Mouse (Mus musculus) gastrocnemius, adult 2 months (tissue): ENCODE measurements around the gene Psmb7. TPM values are rescaled to one million over a fixed set of nuclear protein-coding genes. Genes with fewer than 3 reads are reported as not detected.

Experiments used
- DNase-seq: peaks from one replicate; pipeline ENCODE4 v3.0.0; 2022
- H3K27ac ChIP-seq: fragments of 200-600 bp; 2 replicates; pipeline ENCODE4 v1.8.1; 2022; ENCODE audit warnings: mild to moderate bottlenecking
- H3K4me3 ChIP-seq: fragments of 200-600 bp; 2 replicates; pipeline ENCODE4 v1.8.1; 2022; ENCODE audit warnings: mild to moderate bottlenecking, moderate library complexity
- CTCF ChIP-seq: fragments of 200-600 bp; IDR thresholded peaks from 2 replicates; pipeline ENCODE4 v1.8.1; 2022; ENCODE audit warnings: antibody characterized with exemption, mild to moderate bottlenecking, moderate library complexity
- intact Hi-C: fragments of 180-260 bp; cut with DNase I; formaldehyde crosslinking; loops from one replicate; pipeline ENCODE4 v1.15.1; 2025
- long read RNA-seq, 2 experiments: library from polyadenylated mRNA; stranded (forward); transcript quantifications; one replicate each; pipeline ENCODE4 v2.0.0; 2021
- total RNA-seq, 2 experiments: library from RNA; stranded (reverse); gene quantifications; 2 replicates each; pipeline ENCODE4 v1.2.3; 2021

Gene Psmb7
- total RNA-seq, result 100 to 1,000 TPM; 295 to 298 TPM
- long read RNA-seq, experiment 1, transcript Psmb7-201 (8 exons, 1,160 nt), result major isoform, 79 of 97 reads
- long read RNA-seq, experiment 1, partial matches to known transcripts, result 12 of 97 reads
- long read RNA-seq, experiment 1, other reads (novel, unspliced or antisense), result 6 of 97 reads
- long read RNA-seq, experiment 2, transcript Psmb7-201 (8 exons, 1,160 nt), result major isoform, 91 of 103 reads
- long read RNA-seq, experiment 2, partial matches to known transcripts, result 9 of 103 reads
- long read RNA-seq, experiment 2, other reads (novel, unspliced or antisense), result 3 of 103 reads

- H3K27ac ChIP-seq, result peak within 1 kb of the TSS; percentile 94
- H3K4me3 ChIP-seq, result peak within 1 kb of the TSS; percentile 91
- intact Hi-C loops, result loop anchor here (10.0 kb wide), 1 partner anchor 361 kb away; the partner anchor contains the start of genes Arpc5l and Rpl35
- TF ChIP-seq CTCF, result no peak
- peak; percentile 93 for DNase-seq
Measured at GRCm38 (mm10) chr2:38643625-38644427, at the start of gene Psmb7. Psmb7 (minus strand) TSS chr2:38644087.

GRCm38 (mm10) chr2:38691542-38691941 lies 47.7 kb upstream of the Psmb7 start:
- H3K27ac ChIP-seq, result no peak overlapping the region
- intact Hi-C loops, result no loop called here
- H3K4me3 ChIP-seq, result no peak overlapping the region
- peak; percentile 42 for DNase-seq
- TF ChIP-seq CTCF, result peak; percentile 56

- Histone ChIP-seq H3K4me3 (no peak overlapping the region), H3K27ac (no peak overlapping the region)
- no peak for DNase-seq
- intact Hi-C loops, result no loop called here
- TF ChIP-seq CTCF, result no peak
Measured at GRCm38 (mm10) chr2:38689881-38690280, 46.0 kb upstream of the Psmb7 start.

- TF ChIP-seq CTCF, result peak; percentile 62
- Histone ChIP-seq H3K4me3 (peak overlapping the region; percentile 38), H3K27ac (no peak overlapping the region)
- intact Hi-C loops, result no loop called here
- DNase-seq, result peak; percentile 38
Measured at GRCm38 (mm10) chr2:38688791-38689520, 45.1 kb upstream of the Psmb7 start.

- no peak for TF ChIP-seq CTCF
- no peak overlapping the region for H3K27ac ChIP-seq
- no peak for DNase-seq
- intact Hi-C loops, result no loop called here
- no peak overlapping the region for H3K4me3 ChIP-seq
Measured at GRCm38 (mm10) chr2:38685746-38686145, 41.9 kb upstream of the Psmb7 start.

- H3K27ac ChIP-seq, result no peak overlapping the region
Measured at GRCm38 (mm10) chr2:38683083-38683482, 39.2 kb upstream of the Psmb7 start.

GRCm38 (mm10) chr2:38682209-38682608 lies 38.3 kb upstream of the Psmb7 start:
- Histone ChIP-seq H3K4me3 (no peak overlapping the region), H3K27ac (no peak overlapping the region)
- no peak for TF ChIP-seq CTCF
- intact Hi-C loops, result no loop called here
- no peak for DNase-seq

More at GRCm38 (mm10) chr2:38683083-38683482, 39.2 kb upstream of the Psmb7 start:
- intact Hi-C loops, result no loop called here
- no peak overlapping the region for H3K4me3 ChIP-seq
- no peak for TF ChIP-seq CTCF
- DNase-seq, result no peak

GRCm38 (mm10) chr2:38678947-38679346 lies 35.1 kb upstream of the Psmb7 start:
- intact Hi-C loops, result no loop called here
- DNase-seq, result no peak
- Histone ChIP-seq H3K27ac (no peak overlapping the region), H3K4me3 (no peak overlapping the region)
- TF ChIP-seq CTCF, result no peak

- Histone ChIP-seq H3K4me3 (no peak overlapping the region), H3K27ac (no peak overlapping the region)
- TF ChIP-seq CTCF, result peak; percentile 20
- intact Hi-C loops, result no loop called here
- DNase-seq, result no peak
Measured at GRCm38 (mm10) chr2:38675366-38675969, 31.6 kb upstream of the Psmb7 start.

- intact Hi-C loops, result no loop called here
- Histone ChIP-seq H3K27ac (no peak overlapping the region), H3K4me3 (no peak overlapping the region)
- TF ChIP-seq CTCF, result no peak
- DNase-seq, result no peak
Measured at GRCm38 (mm10) chr2:38672496-38672895, 28.6 kb upstream of the Psmb7 start.

GRCm38 (mm10) chr2:38668802-38669580 lies 25.1 kb upstream of the Psmb7 start:
- Histone ChIP-seq H3K4me3 (no peak overlapping the region), H3K27ac (no peak overlapping the region)
- no peak for TF ChIP-seq CTCF
- intact Hi-C loops, result no loop called here
- DNase-seq, result no peak

GRCm38 (mm10) chr2:38661398-38661797 lies 17.5 kb upstream of the Psmb7 start:
- Histone ChIP-seq H3K27ac (no peak overlapping the region), H3K4me3 (no peak overlapping the region)
- TF ChIP-seq CTCF, result peak; percentile 65
- DNase-seq, result no peak
- intact Hi-C loops, result no loop called here
